Mouse (Mus musculus) MEL (cell line): Measurements from ENCODE around the gene Pccb. TPM values are rescaled to one million over a fixed set of nuclear protein-coding genes. Genes with fewer than 3 reads are reported as not detected.

ENCODE experiments used
- DNase-seq: peaks from one replicate; pipeline ENCODE4 v3.0.0; 2011; ENCODE audit warnings: low read depth, low spot score
- H3K27ac ChIP-seq: 2 replicates; pipeline ENCODE4 v1.5.1; 2012; ENCODE audit warnings: low read depth, mild to moderate bottlenecking, control low read depth, low read length, moderate library complexity; ENCODE audit not compliant: control insufficient read depth
- H3K27me3 ChIP-seq, 2 experiments: fragments of 150-350 bp in 1 of 2; sonication (generic) in 1 of 2; 2 replicates each; pipeline ENCODE4 v1.6.1; 2012; ENCODE audit warnings: low read length in 2 of 2, mild to moderate bottlenecking in 2 of 2, improper control_type of control experiment in 1 of 2, moderate library complexity in 1 of 2; ENCODE audit not compliant: insufficient read depth in 2 of 2, control insufficient read depth in 1 of 2
- H3K36me3 ChIP-seq, 2 experiments: 2 replicates each; pipeline ENCODE4 v1.6.1; 2012 to 2014; ENCODE audit warnings: low read length in 2 of 2, improper control_type of control experiment in 1 of 2, inconsistent platforms in 1 of 2, mild to moderate bottlenecking in 1 of 2; ENCODE audit not compliant: insufficient read depth in 2 of 2, control insufficient read depth in 1 of 2
- H3K4me1 ChIP-seq, 2 experiments: fragments of 150-350 bp in 1 of 2; sonication (generic) in 1 of 2; 2 replicates each; pipeline ENCODE4 v1.6.1; 2012; ENCODE audit warnings: low read length in 2 of 2, improper control_type of control experiment in 1 of 2, mild to moderate bottlenecking in 1 of 2; ENCODE audit not compliant: insufficient read depth in 2 of 2, control insufficient read depth in 1 of 2
- H3K4me3 ChIP-seq, 2 experiments: fragments of 150-350 bp in 1 of 2; sonication (generic) in 1 of 2; 2 replicates each; pipeline ENCODE4 v1.5.1; 2012; ENCODE audit warnings: low read depth in 2 of 2, low read length in 2 of 2, mild to moderate bottlenecking in 2 of 2, moderate library complexity in 2 of 2, control low read depth in 1 of 2, improper control_type of control experiment in 1 of 2; ENCODE audit not compliant: control insufficient read depth in 1 of 2, insufficient read depth in 1 of 2
- H3K79me2 ChIP-seq: 2 replicates; pipeline ENCODE4 v1.6.1; 2012; ENCODE audit warnings: mild to moderate bottlenecking, low read length, moderate library complexity; ENCODE audit not compliant: control insufficient read depth, poor library complexity, insufficient read depth
- H3K9ac ChIP-seq: 2 replicates; pipeline ENCODE4 v1.6.1; 2012; ENCODE audit warnings: low read depth, mild to moderate bottlenecking, control low read depth, low read length, moderate library complexity; ENCODE audit not compliant: control insufficient read depth, poor library complexity, severe bottlenecking
- H3K9me3 ChIP-seq: fragments of 150-350 bp; sonication (generic); replicated peaks from 2 replicates; pipeline ENCODE4 v1.6.1; 2012; ENCODE audit warnings: mild to moderate bottlenecking, low read length, improper control_type of control experiment, moderate library complexity; ENCODE audit not compliant: insufficient read depth
- BHLHE40 ChIP-seq: IDR thresholded peaks from 2 replicates; pipeline ENCODE4 v1.6.1; 2012; ENCODE audit warnings: low read depth, mild to moderate bottlenecking, inconsistent platforms, low read length, improper control_type of control experiment, borderline replicate concordance
- ELF1 ChIP-seq: IDR thresholded peaks from 2 replicates; pipeline ENCODE4 v1.6.1; 2014; ENCODE audit warnings: low read depth, mild to moderate bottlenecking, inconsistent platforms, low read length, improper control_type of control experiment, moderate library complexity
- EP300 ChIP-seq, 2 experiments: IDR thresholded peaks; 2 replicates each; pipeline ENCODE4 v1.6.1; 2011; ENCODE audit warnings: improper control_type of control experiment in 2 of 2, low read length in 2 of 2, low read depth in 1 of 2, mild to moderate bottlenecking in 1 of 2
- GABPA ChIP-seq: IDR thresholded peaks from 2 replicates; pipeline ENCODE4 v1.6.1; 2012; ENCODE audit warnings: low read depth, mild to moderate bottlenecking, inconsistent platforms, low read length, improper control_type of control experiment, moderate library complexity
- GATA1 ChIP-seq: IDR thresholded peaks from 2 replicates; pipeline ENCODE4 v1.6.1; 2011; ENCODE audit warnings: low read depth, low read length, improper control_type of control experiment
- JUND ChIP-seq: IDR thresholded peaks from 2 replicates; pipeline ENCODE4 v1.6.1; 2011; ENCODE audit warnings: low read depth, mild to moderate bottlenecking, improper control_type of control experiment, low read length
- MAFK ChIP-seq: IDR thresholded peaks from 2 replicates; pipeline ENCODE4 v1.6.1; 2011; ENCODE audit warnings: low read depth, mild to moderate bottlenecking, low read length, improper control_type of control experiment, borderline replicate concordance
- MAZ ChIP-seq: IDR thresholded peaks from 2 replicates; pipeline ENCODE4 v1.6.1; 2012; ENCODE audit warnings: low read depth, mild to moderate bottlenecking, inconsistent platforms, low read length, improper control_type of control experiment
- MEF2A ChIP-seq: IDR thresholded peaks from 2 replicates; pipeline ENCODE4 v1.6.1; 2014; ENCODE audit warnings: low read depth, mild to moderate bottlenecking, inconsistent platforms, low read length, improper control_type of control experiment; ENCODE audit not compliant: poor library complexity, insufficient replicate concordance, severe bottlenecking; ENCODE audit errors: extremely low read depth
- MXI1 ChIP-seq: IDR thresholded peaks from 2 replicates; pipeline ENCODE4 v1.6.1; 2011; ENCODE audit warnings: mild to moderate bottlenecking, low read depth, low read length, improper control_type of control experiment
- POLR2A ChIP-seq, 2 experiments: IDR thresholded peaks; 2 replicates each; pipeline ENCODE4 v1.6.1; 2011 to 2012; ENCODE audit warnings: low read length in 2 of 2, mild to moderate bottlenecking in 2 of 2, control low read depth in 1 of 2, improper control_type of control experiment in 1 of 2, low read depth in 1 of 2, moderate library complexity in 1 of 2; ENCODE audit not compliant: control insufficient read depth in 1 of 2, insufficient read depth in 1 of 2, poor library complexity in 1 of 2
- POLR2AphosphoS2 ChIP-seq: IDR thresholded peaks from 2 replicates; pipeline ENCODE4 v1.6.1; 2011; ENCODE audit warnings: low read length, improper control_type of control experiment
- POLR2AphosphoS5 ChIP-seq: IDR thresholded peaks from 2 replicates; pipeline ENCODE4 v1.6.1; 2012; ENCODE audit warnings: low read depth, borderline replicate concordance, mild to moderate bottlenecking, inconsistent platforms, low read length, moderate library complexity, mixed read lengths
- RCOR1 ChIP-seq: IDR thresholded peaks from 2 replicates; pipeline ENCODE4 v1.6.1; 2012; ENCODE audit warnings: low read depth, mild to moderate bottlenecking, inconsistent platforms, low read length, improper control_type of control experiment
- SMC3 ChIP-seq: IDR thresholded peaks from 2 replicates; pipeline ENCODE4 v1.6.1; 2011; ENCODE audit warnings: low read depth, low read length, improper control_type of control experiment
- TAL1 ChIP-seq: IDR thresholded peaks from 2 replicates; pipeline ENCODE4 v1.6.1; 2012; ENCODE audit warnings: mild to moderate bottlenecking, inconsistent platforms, low read length, moderate library complexity, mixed read lengths
- TCF12 ChIP-seq: IDR thresholded peaks from 2 replicates; pipeline ENCODE4 v1.6.1; 2014; ENCODE audit warnings: low read depth, mild to moderate bottlenecking, inconsistent platforms, low read length, improper control_type of control experiment, moderate library complexity
- UBTF ChIP-seq: IDR thresholded peaks from 2 replicates; pipeline ENCODE4 v1.6.1; 2012; ENCODE audit warnings: low read depth, mild to moderate bottlenecking, inconsistent platforms, low read length, improper control_type of control experiment, moderate library complexity, borderline replicate concordance; ENCODE audit not compliant: insufficient read depth
- USF1 ChIP-seq: IDR thresholded peaks from 2 replicates; pipeline ENCODE4 v1.6.1; 2014; ENCODE audit warnings: low read depth, mild to moderate bottlenecking, inconsistent platforms, low read length, improper control_type of control experiment, moderate library complexity
- USF2 ChIP-seq, 2 experiments: IDR thresholded peaks; 2 replicates each; pipeline ENCODE4 v1.6.1; 2011 to 2012; ENCODE audit warnings: improper control_type of control experiment in 2 of 2, low read length in 2 of 2, borderline replicate concordance in 1 of 2, inconsistent platforms in 1 of 2, low read depth in 1 of 2, mild to moderate bottlenecking in 1 of 2; ENCODE audit not compliant: insufficient read depth in 1 of 2
- ZC3H11A ChIP-seq: IDR thresholded peaks from 2 replicates; pipeline ENCODE4 v1.6.1; 2012; ENCODE audit warnings: low read depth, mild to moderate bottlenecking, inconsistent platforms, low read length, improper control_type of control experiment
- ZKSCAN1 ChIP-seq: IDR thresholded peaks from 2 replicates; pipeline ENCODE4 v1.6.1; 2012; ENCODE audit warnings: low read depth, mild to moderate bottlenecking, inconsistent platforms, low read length, improper control_type of control experiment, moderate library complexity
- ZMIZ1 ChIP-seq: IDR thresholded peaks from 2 replicates; pipeline ENCODE4 v1.6.1; 2012; ENCODE audit warnings: low read depth, mild to moderate bottlenecking, inconsistent platforms, low read length, improper control_type of control experiment, moderate library complexity
- ZNF384 ChIP-seq: IDR thresholded peaks from 2 replicates; pipeline ENCODE4 v1.6.1; 2012; ENCODE audit warnings: low read depth, mild to moderate bottlenecking, inconsistent platforms, low read length, improper control_type of control experiment
- polyA plus RNA-seq, 2 experiments: library from polyadenylated mRNA; stranded (reverse) in 1 of 2; unstranded in 1 of 2; fragments of >175 nt in 1 of 2; fragments of >200 nt in 1 of 2; gene quantifications; 2 replicates each; pipeline versions ENCODE4 v1.2.1 to v1.2.4; 2012; ENCODE audit warnings: low replicate concordance in 2 of 2, low read depth in 1 of 2; ENCODE audit not compliant: insufficient read length in 2 of 2, insufficient read depth in 1 of 2, missing spikeins in 1 of 2
- total RNA-seq: library from RNA; depleted of rRNA; stranded (reverse); fragments of 300-350 nt; gene quantifications from 2 replicates; pipeline ENCODE4 v1.2.3, GENCODE M21; 2012

The Pccb gene
- total and polyA plus RNA-seq, 3 experiments, result 13.2 to 21.1 TPM; not detected in 1

DNA sequence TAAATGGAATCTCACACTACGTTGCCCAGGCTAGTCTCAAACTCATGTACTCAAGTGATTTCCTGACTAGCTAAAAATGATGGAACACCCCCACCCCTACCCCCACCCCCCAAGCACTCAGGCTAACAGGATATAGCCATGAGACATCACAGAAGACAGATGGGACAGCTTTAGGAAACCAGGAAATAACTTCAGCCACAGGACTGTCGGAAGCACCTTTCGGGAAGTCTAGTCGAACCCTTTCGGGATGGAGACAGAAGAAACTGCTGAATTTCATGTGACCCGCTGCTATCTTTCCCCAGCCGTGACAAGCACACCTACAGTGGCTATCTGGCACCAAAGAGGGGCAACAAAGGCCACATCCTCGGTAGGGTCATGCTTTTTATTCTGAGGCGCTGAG, 19.4 kb downstream of the Pccb start:
- Histone ChIP-seq H3K9me3 (no peaks in the 10 kb centered on the region), H3K27me3 (no peaks in the 10 kb centered on the region), H3K79me2 (no peaks in the 10 kb centered on the region), H3K4me1 (no peaks in the 10 kb centered on the region), H3K4me3 (no peak overlapping the region), H3K27ac (no peak overlapping the region), H3K9ac (no peak overlapping the region), H3K36me3 (no peaks in the 10 kb centered on the region)
- DNase-seq, result no peak
- TF ChIP-seq USF2 (IDR thresholded peaks at IDR 0.05; ENCODE audit: borderline replicate concordance in 1 of 2, insufficient read depth in 1 of 2, low read depth in 1 of 2, low read length in 2 of 2), result no peak
- TF ChIP-seq ZMIZ1, result no peak
- TF ChIP-seq USF1, result no peak
- no peak for TF ChIP-seq ZC3H11A
- no peak for TF ChIP-seq POLR2A (IDR thresholded peaks at IDR 0.05; ENCODE audit: control insufficient read depth in 1 of 2, insufficient read depth in 1 of 2, low read depth in 1 of 2, low read length in 2 of 2, poor library complexity in 1 of 2)
- TF ChIP-seq GABPA, result no peak
- TF ChIP-seq JUND, result no peak
- TF ChIP-seq UBTF, result no peak
- TF ChIP-seq RCOR1, result no peak
- TF ChIP-seq ELF1, result no peak
- TF ChIP-seq ZKSCAN1, result no peak
- TF ChIP-seq MEF2A, result no peak

DNA sequence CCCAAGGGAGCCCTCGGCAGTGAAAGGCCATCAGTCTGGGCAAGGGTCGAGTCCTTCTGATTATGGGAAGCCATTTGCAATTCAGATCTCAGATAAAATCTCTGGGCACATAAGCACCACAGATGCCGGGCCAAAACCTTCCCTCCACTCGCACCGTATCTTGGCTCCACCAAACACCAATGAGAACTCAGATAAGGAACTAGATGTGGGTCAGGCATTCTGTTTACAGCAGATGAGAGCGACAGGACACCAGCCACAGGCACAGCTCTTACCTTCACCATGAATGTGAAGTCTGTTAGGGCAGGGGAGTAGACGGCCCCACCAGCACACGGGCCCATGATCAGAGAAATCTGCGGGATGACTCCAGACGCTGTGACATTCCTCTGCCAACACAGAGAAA, 22.3 kb downstream of the Pccb start:
- Histone ChIP-seq H3K9me3 (no peaks in the 10 kb centered on the region), H3K4me3 (no peak overlapping the region), H3K27ac (no peak overlapping the region), H3K36me3 (no peaks in the 10 kb centered on the region)
- DNase-seq, result no peak
- no peak for TF ChIP-seq BHLHE40
- no peak for TF ChIP-seq ZNF384
- no peak for TF ChIP-seq POLR2AphosphoS2
- no peak for TF ChIP-seq SMC3
- TF ChIP-seq POLR2AphosphoS5, result no peak
- TF ChIP-seq TAL1, result no peak
- TF ChIP-seq MAFK, result no peak
- TF ChIP-seq JUND, result no peak
- TF ChIP-seq ZKSCAN1, result no peak
- no peak for TF ChIP-seq TCF12
- no peak for TF ChIP-seq MXI1
- no peak for TF ChIP-seq EP300 (IDR thresholded peaks at IDR 0.05; ENCODE audit: low read depth in 1 of 2, low read length in 2 of 2)
- no peak for TF ChIP-seq MAZ
- TF ChIP-seq GATA1, result no peak
- TF ChIP-seq GABPA, result no peak
- TF ChIP-seq ZMIZ1, result no peak
- TF ChIP-seq, all 39 proteins: peak for 0
- Histone ChIP-seq H3K9ac (no peak overlapping the region), H3K4me1 (no peaks in the 10 kb centered on the region), H3K27me3 (no peaks in the 10 kb centered on the region), H3K79me2 (no peaks in the 10 kb centered on the region)
